ENCODE assay signal across 30 mouse cellular contexts in genomic region chr3:32412502-32413044, GRCm38 (mm10). TPM values are rescaled to one million over a fixed set of nuclear protein-coding genes. Genes with fewer than 3 reads are reported as not detected.
DNase-seq lines count a peak whose midpoint lies in the region; ATAC-seq and TF ChIP-seq lines count a peak whose summit lies in the region.
"Had no signal": no experiment of that assay in that cellular context is flagged by ENCODE, and none has a peak within 500 bp of the region (broad histone marks: within the 10 kb centered on the region; RNA-seq: fewer than 3 reads in every experiment).

No protein-coding gene starts in this region.

- no peak for DNase-seq in heart, adult 2 months
- no peak for DNase-seq in heart, adult 9 months (ENCODE audit: low spot score in 2 of 2)
- DNase-seq in midbrain, embryonic 14.5 days, result no peak
- DNase-seq in midbrain, embryonic 10.5 days (ENCODE audit: low spot score), result no peak
- no peak for DNase-seq in kidney, adult 18-20 months
- DNase-seq: adrenal gland, postnatal 14 days; cerebellum, adult 11 months; cerebellum, adult 9-10 months; cerebellum, postnatal 36 days; heart, postnatal 10 days; kidney, adult 8-10 months; kidney, postnatal 4 days; left cerebral cortex, postnatal 4 days; liver, postnatal 0 days; retina, postnatal 1 day; right cerebral cortex, postnatal 14 days; thymus, postnatal 4 days had no signal

- peaks cover 9% of the 10 kb centered on the region for H3K79me2 ChIP-seq in heart, adult 2 months (replicated peaks; ENCODE audit: control insufficient read depth, insufficient read depth, low read length)

- TF ChIP-seq EP300 in heart, adult 2 months (IDR thresholded peaks at IDR 0.05; ENCODE audit: insufficient read depth, low read depth, low read length), result no peak

- H3K27me3 ChIP-seq in heart, adult 2 months (ENCODE audit: control insufficient read depth, insufficient read depth, low read length), result no peaks in the 10 kb centered on the region
- no peaks in the 10 kb centered on the region for H3K27me3 ChIP-seq in heart, embryonic 11.5 days (ENCODE audit: control insufficient read depth, insufficient read depth, low read length)
- H3K27me3 ChIP-seq in heart, embryonic 16.5 days (ENCODE audit: control insufficient read depth, insufficient read depth, low read length), result no peaks in the 10 kb centered on the region
- no peaks in the 10 kb centered on the region for H3K27me3 ChIP-seq in midbrain, embryonic 14.5 days (ENCODE audit: control insufficient read depth, insufficient read depth, low read length)
- no peaks in the 10 kb centered on the region for H3K27me3 ChIP-seq in midbrain, embryonic 10.5 days (ENCODE audit: low read depth, poor library complexity, severe bottlenecking)
- H3K27me3 ChIP-seq: embryonic facial prominence, embryonic 12.5 days; forebrain, embryonic 15.5 days; hindbrain, embryonic 12.5 days; intestine, embryonic 15.5 days; liver, embryonic 12.5 days; midbrain, embryonic 12.5 days; neural tube, embryonic 15.5 days had no signal

- no peak overlapping the region for H3K27ac ChIP-seq in heart, adult 2 months
- no peak overlapping the region for H3K27ac ChIP-seq in heart, embryonic 11.5 days (ENCODE audit: low read depth, low read length)
- H3K27ac ChIP-seq in heart, embryonic 16.5 days (ENCODE audit: low read length), result peak overlapping the region; percentile 31
- no peak overlapping the region for H3K27ac ChIP-seq in midbrain, embryonic 14.5 days (replicated peaks; ENCODE audit: low read depth, low read length)
- H3K27ac ChIP-seq in midbrain, embryonic 10.5 days (replicated peaks), result no peak overlapping the region
- H3K27ac ChIP-seq: embryonic facial prominence, embryonic 12.5 days; forebrain, embryonic 10.5 days; forebrain, embryonic 15.5 days; hindbrain, embryonic 12.5 days; hindbrain, postnatal 0 days; intestine, embryonic 15.5 days; kidney, postnatal 0 days; liver, embryonic 12.5 days; midbrain, embryonic 12.5 days; neural tube, embryonic 15.5 days had no signal

- intact Hi-C loops in heart, adult 2 months (cut with DNase I), result no loop called here

- peaks cover 13% of the 10 kb centered on the region for H3K36me3 ChIP-seq in heart, adult 2 months (ENCODE audit: control insufficient read depth, insufficient read depth, low read length)
- no peaks in the 10 kb centered on the region for H3K36me3 ChIP-seq in heart, embryonic 11.5 days (ENCODE audit: control insufficient read depth, insufficient read depth, low read length)
- H3K36me3 ChIP-seq in heart, embryonic 16.5 days (ENCODE audit: control insufficient read depth, insufficient read depth), result no peaks in the 10 kb centered on the region
- no peaks in the 10 kb centered on the region for H3K36me3 ChIP-seq in midbrain, embryonic 14.5 days (ENCODE audit: control insufficient read depth, insufficient read depth, low read length)
- 0 out of 2 replicates have a peak, but pooled peaks cover 2% of the 10 kb centered on the region for H3K36me3 ChIP-seq in midbrain, embryonic 10.5 days
- H3K36me3 ChIP-seq: embryonic facial prominence, embryonic 12.5 days; forebrain, embryonic 15.5 days; hindbrain, embryonic 12.5 days; intestine, embryonic 15.5 days; liver, embryonic 12.5 days; midbrain, embryonic 12.5 days; neural tube, embryonic 15.5 days had no signal

- H3K4me2 ChIP-seq in heart, embryonic 11.5 days, result no peak overlapping the region
- H3K4me2 ChIP-seq in heart, embryonic 16.5 days (ENCODE audit: low read depth, low read length), result no peak overlapping the region
- no peak overlapping the region for H3K4me2 ChIP-seq in midbrain, embryonic 14.5 days (ENCODE audit: low read length)
- H3K4me2 ChIP-seq: embryonic facial prominence, embryonic 12.5 days; forebrain, embryonic 15.5 days; hindbrain, embryonic 12.5 days; intestine, embryonic 15.5 days; liver, embryonic 12.5 days; midbrain, embryonic 12.5 days; neural tube, embryonic 15.5 days had no signal

- peaks cover 21% of the 10 kb centered on the region for H3K4me1 ChIP-seq in heart, adult 2 months (ENCODE audit: control insufficient read depth, insufficient read depth, low read length)
- H3K4me1 ChIP-seq in heart, embryonic 11.5 days (ENCODE audit: control insufficient read depth, insufficient read depth, low read length), result peaks cover 49% of the 10 kb centered on the region
- H3K4me1 ChIP-seq in heart, embryonic 16.5 days (ENCODE audit: control insufficient read depth, insufficient read depth, low read length), result peaks cover 55% of the 10 kb centered on the region
- peaks cover 6% of the 10 kb centered on the region; the same call in 1 of the 2 replicates for H3K4me1 ChIP-seq in midbrain, embryonic 14.5 days (ENCODE audit: control insufficient read depth, insufficient read depth, low read length)
- peaks cover 9% of the 10 kb centered on the region; the same call in 1 of the 2 replicates for H3K4me1 ChIP-seq in midbrain, embryonic 10.5 days

- no peak for ATAC-seq in heart, embryonic 11.5 days (replicated peaks; ENCODE audit: insufficient number of reproducible peaks, low FRiP score, low TSS enrichment)
- no peak for ATAC-seq in heart, embryonic 16.5 days (replicated peaks; ENCODE audit: extremely low read depth, insufficient read depth, low FRiP score)
- no peak for ATAC-seq in midbrain, embryonic 14.5 days (ENCODE audit: low FRiP score, low TSS enrichment)
- ATAC-seq: CD4-positive, CD25-positive, alpha-beta regulatory T cell, adult 4 months; forebrain, embryonic 15.5 days; hindbrain, postnatal 0 days; intestine, embryonic 15.5 days; liver, embryonic 12.5 days; liver, postnatal 0 days had no signal

- no peaks in the 10 kb centered on the region for H3K9me3 ChIP-seq in heart, embryonic 11.5 days (replicated peaks; ENCODE audit: control insufficient read depth, low read length)
- H3K9me3 ChIP-seq in heart, embryonic 16.5 days (replicated peaks; ENCODE audit: control insufficient read depth, low read length), result no peaks in the 10 kb centered on the region
- no peaks in the 10 kb centered on the region for H3K9me3 ChIP-seq in midbrain, embryonic 14.5 days (ENCODE audit: control insufficient read depth, low read length)
- no peaks in the 10 kb centered on the region for H3K9me3 ChIP-seq in midbrain, embryonic 10.5 days (replicated peaks)
- H3K9me3 ChIP-seq: embryonic facial prominence, embryonic 12.5 days; forebrain, embryonic 10.5 days; forebrain, embryonic 15.5 days; hindbrain, embryonic 12.5 days; intestine, embryonic 15.5 days; liver, embryonic 12.5 days; midbrain, embryonic 12.5 days; neural tube, embryonic 15.5 days had no signal

- no peak overlapping the region for H3K4me3 ChIP-seq in heart, adult 2 months
- no peak overlapping the region for H3K4me3 ChIP-seq in heart, embryonic 11.5 days (ENCODE audit: low read depth, low read length)
- no peak overlapping the region for H3K4me3 ChIP-seq in heart, embryonic 16.5 days (ENCODE audit: low read length)
- H3K4me3 ChIP-seq in midbrain, embryonic 14.5 days (replicated peaks; ENCODE audit: low read depth, low read length), result no peak overlapping the region
- no peak overlapping the region for H3K4me3 ChIP-seq in midbrain, embryonic 10.5 days
- H3K4me3 ChIP-seq: embryonic facial prominence, embryonic 12.5 days; forebrain, embryonic 10.5 days; forebrain, embryonic 15.5 days; hindbrain, embryonic 12.5 days; intestine, embryonic 15.5 days; liver, embryonic 12.5 days; midbrain, embryonic 12.5 days; neural tube, embryonic 15.5 days had no signal

- TF ChIP-seq CTCF in heart, adult 2 months (IDR thresholded peaks at IDR 0.05), result no peak

- no peak for TF ChIP-seq POLR2A in heart, adult 2 months (IDR thresholded peaks at IDR 0.05; ENCODE audit: insufficient read depth, low read depth, low read length)

- 0 out of 2 replicates have a peak overlapping the region, but pooled peaks have one; percentile 27 for H3K9ac ChIP-seq in heart, adult 2 months (ENCODE audit: low read depth, low read length)
- no peak overlapping the region for H3K9ac ChIP-seq in heart, embryonic 11.5 days (ENCODE audit: low read depth, low read length)
- no peak overlapping the region; the same call in 1 of the 2 replicates for H3K9ac ChIP-seq in heart, embryonic 16.5 days (ENCODE audit: low read length)
- H3K9ac ChIP-seq in midbrain, embryonic 14.5 days (replicated peaks; ENCODE audit: low read length), result 0 out of 2 replicates have a peak overlapping the region, but pooled peaks have one; percentile 2
- H3K9ac ChIP-seq: embryonic facial prominence, embryonic 12.5 days; forebrain, embryonic 15.5 days; hindbrain, embryonic 12.5 days; intestine, embryonic 15.5 days; liver, embryonic 12.5 days; liver, postnatal 0 days; midbrain, embryonic 12.5 days; neural tube, embryonic 15.5 days had no signal

- 48% methylated on average over 7 of the region's 7 CpGs for WGBS in heart, adult 2 months
- 44% methylated on average over 7 of the region's 7 CpGs for WGBS in heart, embryonic 11.5 days (ENCODE audit: insufficient replicate concordance)
- 42% methylated on average over 7 of the region's 7 CpGs for WGBS in heart, embryonic 16.5 days
- WGBS in midbrain, embryonic 14.5 days, result 88% methylated on average over 7 of the region's 7 CpGs
- 89% methylated on average over 7 of the region's 7 CpGs for WGBS in midbrain, embryonic 10.5 days

RNA-seq across cellular contexts. Expression of gene Pik3ca, which starts 15.1 kb away (rescaled TPM):
- total RNA-seq in heart, adult 2 months (2021), result 10 to 100 TPM; 43.5 to 48.5 TPM
- polyA plus RNA-seq in heart, adult 2 months (2012; rRNA removed), result 6.5 and 13.4 TPM in 2 replicates
- polyA plus RNA-seq in heart, embryonic 11.5 days (2014; fragmentation: Nextera tagmentation; extraction: Ambion mirVana), result 10.1 and 12.0 TPM in 2 replicates
- polyA plus RNA-seq in heart, embryonic 16.5 days (2015; fragmentation: Nextera tagmentation; extraction: Ambion mirVana), result 6.6 and 7.8 TPM in 2 replicates
- 28.5 and 29.3 TPM in 2 replicates for polyA plus RNA-seq in midbrain, embryonic 14.5 days (2014; fragmentation: Nextera tagmentation; extraction: Ambion mirVana)
- polyA plus RNA-seq in midbrain, embryonic 10.5 days (2016; fragmentation: Nextera tagmentation; extraction: Ambion mirVana), result 6.1 and 6.6 TPM in 2 replicates

RNA-seq across cellular contexts. Expression of gene Zmat3, which starts 46.8 kb away (rescaled TPM):
- 1 to 10 TPM; 5.9 to 6.1 TPM for total RNA-seq in heart, adult 2 months (2021)
- polyA plus RNA-seq in heart, adult 2 months (2012; rRNA removed), result 4.4 and 7.3 TPM in 2 replicates
- polyA plus RNA-seq in heart, embryonic 11.5 days (2014; fragmentation: Nextera tagmentation; extraction: Ambion mirVana), result 5.3 and 5.8 TPM in 2 replicates
- polyA plus RNA-seq in heart, embryonic 16.5 days (2015; fragmentation: Nextera tagmentation; extraction: Ambion mirVana), result 3.0 and 3.6 TPM in 2 replicates
- polyA plus RNA-seq in midbrain, embryonic 14.5 days (2014; fragmentation: Nextera tagmentation; extraction: Ambion mirVana), result 7.7 and 9.7 TPM in 2 replicates
- 7.5 and 8.2 TPM in 2 replicates for polyA plus RNA-seq in midbrain, embryonic 10.5 days (2016; fragmentation: Nextera tagmentation; extraction: Ambion mirVana)

Comparison
In these comparisons a context has a peak if more than half of its experiments do, and no peak if none do; other contexts are left out.
1. H3K9ac ChIP-seq: peak in heart, adult 2 months (single experiment) and midbrain, embryonic 14.5 days (single experiment); none in heart, embryonic 11.5 days (single experiment) and heart, embryonic 16.5 days (single experiment).